Mouse (Mus musculus): ENCODE results near the gene Serpina3k. TPM values are rescaled to one million over a fixed set of nuclear protein-coding genes. Genes with fewer than 3 reads are reported as not detected.
"Not testable (repeated sequence)": the region's sequence is repeated elsewhere in the genome, so short reads cannot be mapped to it uniquely, and the experiment has no call there.

Serpina3k gene
- polyA plus RNA-seq (2015; fragmentation: Nextera tagmentation; extraction: Ambion mirVana), result not detected in 2 replicates

- not testable (repeated sequence) for H3K9me3 ChIP-seq; H3K9ac ChIP-seq (replicated peaks); H3K4me1 ChIP-seq (replicated peaks); H3K27ac ChIP-seq; H3K27me3 ChIP-seq; H3K4me2 ChIP-seq (replicated peaks); H3K36me3 ChIP-seq; ATAC-seq; H3K4me3 ChIP-seq (replicated peaks)
- WGBS, result 86% methylated on average over 3 of the region's 3 CpGs
Measured at GRCm38 (mm10) chr12:104338226-104338625, at the start of gene Serpina3k, which contains the start of gene Serpina3m. Gene Serpina3k (plus strand): TSS chr12:104338486. Gene Serpina3m (plus strand): TSS chr12:104338486.

- no peak overlapping the region for H3K4me3 ChIP-seq (replicated peaks)
- no peak for ATAC-seq
- no peaks in the 10 kb centered on the region for H3K4me1 ChIP-seq (replicated peaks)
- no peaks in the 10 kb centered on the region for H3K9me3 ChIP-seq
- H3K9ac ChIP-seq (replicated peaks), result no peak overlapping the region
- no peaks in the 10 kb centered on the region for H3K36me3 ChIP-seq
- H3K4me2 ChIP-seq (replicated peaks), result no peak overlapping the region
- WGBS, result 56% methylated on average over 4 of the region's 4 CpGs
- H3K27ac ChIP-seq, result no peak overlapping the region
- H3K27me3 ChIP-seq, result no peaks in the 10 kb centered on the region
Measured at GRCm38 (mm10) chr12:104289872-104290271, 48.4 kb upstream of the Serpina3k start.

- ATAC-seq, result no peak
- H3K4me1 ChIP-seq (replicated peaks), result no peaks in the 10 kb centered on the region
- no peak overlapping the region for H3K9ac ChIP-seq (replicated peaks)
- WGBS, result 89% methylated on average over 2 of the region's 2 CpGs
- no peaks in the 10 kb centered on the region for H3K36me3 ChIP-seq
- no peaks in the 10 kb centered on the region for H3K9me3 ChIP-seq
- H3K27ac ChIP-seq, result no peak overlapping the region
- H3K4me3 ChIP-seq (replicated peaks), result no peak overlapping the region
- no peaks in the 10 kb centered on the region for H3K27me3 ChIP-seq
- H3K4me2 ChIP-seq (replicated peaks), result no peak overlapping the region
Measured at GRCm38 (mm10) chr12:104293963-104294362, 44.3 kb upstream of the Serpina3k start.

GRCm38 (mm10) chr12:104298049-104298448, 40.2 kb upstream of the Serpina3k start:
- no peaks in the 10 kb centered on the region for H3K4me1 ChIP-seq (replicated peaks)
- no peak for ATAC-seq
- H3K36me3 ChIP-seq, result no peaks in the 10 kb centered on the region
- H3K27me3 ChIP-seq, result no peaks in the 10 kb centered on the region
- 89% methylated on average over 2 of the region's 2 CpGs for WGBS
- no peak overlapping the region for H3K27ac ChIP-seq
- no peak overlapping the region for H3K9ac ChIP-seq (replicated peaks)
- no peaks in the 10 kb centered on the region for H3K9me3 ChIP-seq
- H3K4me2 ChIP-seq (replicated peaks), result no peak overlapping the region
- no peak overlapping the region for H3K4me3 ChIP-seq (replicated peaks)

GRCm38 (mm10) chr12:104305991-104306390, 32.3 kb upstream of the Serpina3k start:
- 89% methylated on average over 4 of the region's 4 CpGs for WGBS

GRCm38 (mm10) chr12:104314253-104314652, 24.0 kb upstream of the Serpina3k start, which contains the start of gene Serpina3j:
Gene Serpina3j (plus strand): TSS chr12:104314553.
- 85% methylated on average over 1 of the region's 1 CpGs for WGBS
- Histone ChIP-seq H3K36me3 (no peaks in the 10 kb centered on the region), H3K4me1 (replicated peaks) (no peaks in the 10 kb centered on the region), H3K4me3 (replicated peaks) (no peak within 1 kb of the TSS), H3K27me3 (no peaks in the 10 kb centered on the region), H3K9ac (replicated peaks) (no peak within 1 kb of the TSS), H3K4me2 (replicated peaks) (no peak within 1 kb of the TSS), H3K9me3 (peaks cover 8% of the 10 kb centered on the region; the same call in 1 of the 2 replicates), H3K27ac (no peak within 1 kb of the TSS)
- ATAC-seq, result no peak

More at GRCm38 (mm10) chr12:104305991-104306390, 32.3 kb upstream of the Serpina3k start:
- no peak overlapping the region for H3K4me3 ChIP-seq (replicated peaks)
- no peak overlapping the region for H3K4me2 ChIP-seq (replicated peaks)
- H3K27ac ChIP-seq, result no peak overlapping the region
- no peak overlapping the region for H3K9ac ChIP-seq (replicated peaks)
- H3K27me3 ChIP-seq, result no peaks in the 10 kb centered on the region
- no peaks in the 10 kb centered on the region for H3K4me1 ChIP-seq (replicated peaks)
- H3K9me3 ChIP-seq, result 0 out of 2 replicates have a peak, but pooled peaks cover 1% of the 10 kb centered on the region
- ATAC-seq, result no peak
- no peaks in the 10 kb centered on the region for H3K36me3 ChIP-seq

- no peak overlapping the region for H3K4me2 ChIP-seq (replicated peaks)
- H3K9me3 ChIP-seq, result no peaks in the 10 kb centered on the region
- ATAC-seq, result no peak
- H3K9ac ChIP-seq (replicated peaks), result no peak overlapping the region
- H3K36me3 ChIP-seq, result no peaks in the 10 kb centered on the region
- H3K4me3 ChIP-seq (replicated peaks), result no peak overlapping the region
- H3K4me1 ChIP-seq (replicated peaks), result no peaks in the 10 kb centered on the region
- 68% methylated on average over 1 of the region's 1 CpGs for WGBS
- no peaks in the 10 kb centered on the region for H3K27me3 ChIP-seq
- no peak overlapping the region for H3K27ac ChIP-seq
Measured at GRCm38 (mm10) chr12:104322454-104322853, 15.8 kb upstream of the Serpina3k start.

- Histone ChIP-seq H3K4me3 (replicated peaks) (no peak overlapping the region), H3K9ac (replicated peaks) (no peak overlapping the region), H3K27me3 (no peaks in the 10 kb centered on the region), H3K4me1 (replicated peaks) (no peaks in the 10 kb centered on the region), H3K4me2 (replicated peaks) (no peak overlapping the region), H3K9me3 (no peaks in the 10 kb centered on the region), H3K36me3 (no peaks in the 10 kb centered on the region), H3K27ac (no peak overlapping the region)
- no peak for ATAC-seq
- 52% methylated on average over 1 of the region's 1 CpGs for WGBS
Measured at GRCm38 (mm10) chr12:104331701-104332100, 6.6 kb upstream of the Serpina3k start.

GRCm38 (mm10) chr12:104336873-104337272, 1.4 kb upstream of the Serpina3k start:
- H3K9me3 ChIP-seq; H3K4me2 ChIP-seq (replicated peaks); ATAC-seq; H3K4me1 ChIP-seq (replicated peaks); H3K9ac ChIP-seq (replicated peaks); H3K27me3 ChIP-seq; H3K36me3 ChIP-seq; H3K27ac ChIP-seq; H3K4me3 ChIP-seq (replicated peaks): not testable (repeated sequence)

- 87% methylated on average over 3 of the region's 3 CpGs for WGBS
- H3K27me3 ChIP-seq, result no peaks in the 10 kb centered on the region
- H3K9ac ChIP-seq (replicated peaks), result no peak overlapping the region
- no peaks in the 10 kb centered on the region for H3K9me3 ChIP-seq
- H3K4me3 ChIP-seq (replicated peaks), result no peak overlapping the region
- no peaks in the 10 kb centered on the region for H3K4me1 ChIP-seq (replicated peaks)
- no peak for ATAC-seq
- no peak overlapping the region for H3K27ac ChIP-seq
- no peak overlapping the region for H3K4me2 ChIP-seq (replicated peaks)
- H3K36me3 ChIP-seq, result no peaks in the 10 kb centered on the region
Measured at GRCm38 (mm10) chr12:104338705-104339104, 419 bp downstream of the Serpina3k start.

GRCm38 (mm10) chr12:104342489-104342888, 4.2 kb downstream of the Serpina3k start:
- H3K9me3 ChIP-seq; H3K36me3 ChIP-seq; H3K27me3 ChIP-seq; H3K4me2 ChIP-seq (replicated peaks); H3K4me1 ChIP-seq (replicated peaks); H3K4me3 ChIP-seq (replicated peaks); H3K27ac ChIP-seq; H3K9ac ChIP-seq (replicated peaks); ATAC-seq: not testable (repeated sequence)

GRCm38 (mm10) chr12:104345181-104345580, 6.9 kb downstream of the Serpina3k start:
- H3K4me1 ChIP-seq (replicated peaks), result no peaks in the 10 kb centered on the region
- no peaks in the 10 kb centered on the region for H3K27me3 ChIP-seq
- H3K4me3 ChIP-seq (replicated peaks), result no peak overlapping the region
- H3K36me3 ChIP-seq, result no peaks in the 10 kb centered on the region
- no peak for ATAC-seq
- H3K9me3 ChIP-seq, result no peaks in the 10 kb centered on the region
- no peak overlapping the region for H3K9ac ChIP-seq (replicated peaks)
- 95% methylated on average over 2 of the region's 2 CpGs for WGBS
- H3K4me2 ChIP-seq (replicated peaks), result no peak overlapping the region
- no peak overlapping the region for H3K27ac ChIP-seq

- Histone ChIP-seq H3K9me3 (no peaks in the 10 kb centered on the region), H3K9ac (replicated peaks) (no peak overlapping the region), H3K4me3 (replicated peaks) (no peak overlapping the region), H3K27ac (no peak overlapping the region), H3K4me1 (replicated peaks) (no peaks in the 10 kb centered on the region), H3K27me3 (no peaks in the 10 kb centered on the region), H3K4me2 (replicated peaks) (no peak overlapping the region), H3K36me3 (no peaks in the 10 kb centered on the region)
- no peak for ATAC-seq
Measured at GRCm38 (mm10) chr12:104345707-104346106, 7.4 kb downstream of the Serpina3k start.
